Mouse (Mus musculus): Measurements from ENCODE around the gene Clec2g. TPM values are rescaled to one million over a fixed set of nuclear protein-coding genes. Genes with fewer than 3 reads are reported as not detected.

The Clec2g gene
- polyA plus RNA-seq, 1 experiment, result not detected

DNA sequence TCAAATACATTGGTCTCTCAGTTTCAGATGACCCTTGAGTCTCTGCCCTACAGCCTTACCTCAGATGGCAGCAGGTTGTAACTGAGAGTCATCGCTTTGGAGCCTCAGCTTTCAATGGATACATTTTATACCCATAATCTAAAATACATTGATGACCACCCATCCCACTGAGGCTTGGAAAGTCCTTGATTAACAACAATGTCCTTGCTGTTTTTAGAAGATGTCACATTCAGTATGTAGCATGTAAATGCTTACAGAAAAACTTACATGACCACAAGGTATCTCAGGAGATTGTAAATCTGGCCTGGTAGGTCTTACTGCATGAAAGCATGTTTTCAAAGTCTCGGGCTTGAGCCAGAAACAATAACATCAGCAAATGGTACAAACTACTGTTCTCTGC is 96.8 kb downstream of the Clec2g start:
- Histone ChIP-seq H3K4me1 (ENCODE audit: control insufficient read depth, insufficient read depth, low read length) (no peaks in the 10 kb centered on the region), H3K36me3 (ENCODE audit: control insufficient read depth, insufficient read depth, low read length) (no peaks in the 10 kb centered on the region), H3K27ac (ENCODE audit: control insufficient read depth, insufficient read depth, low read depth, low read length) (no peak overlapping the region), H3K27me3 (ENCODE audit: control insufficient read depth, insufficient read depth, low read length) (no peaks in the 10 kb centered on the region), H3K4me3 (ENCODE audit: control insufficient read depth, low read depth, low read length) (no peak overlapping the region)
- no peak for TF ChIP-seq CTCF (IDR thresholded peaks at IDR 0.05; ENCODE audit: control insufficient read depth, insufficient read depth, insufficient replicate concordance, low read depth, low read length)
- no peak for TF ChIP-seq POLR2A (IDR thresholded peaks at IDR 0.05; ENCODE audit: control insufficient read depth, low read depth, low read length)

DNA sequence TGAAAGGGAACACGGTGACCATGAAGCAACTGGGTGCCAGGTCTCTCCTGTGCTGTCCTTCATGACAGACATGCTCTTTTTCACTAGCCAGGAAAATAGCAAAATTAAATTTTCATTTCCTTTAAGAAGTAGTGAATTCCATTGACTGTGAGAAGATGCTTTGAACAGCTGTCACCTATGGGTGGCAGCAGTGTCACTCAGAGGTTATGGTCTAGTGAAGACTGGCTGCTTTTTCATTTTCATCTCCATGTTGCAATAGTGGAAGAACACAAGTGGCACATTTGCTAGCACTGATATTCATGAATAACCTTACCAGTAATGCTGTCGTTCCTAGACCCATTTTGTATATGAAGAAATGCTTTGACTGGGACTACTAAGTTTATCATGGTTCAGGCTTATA is 99.2 kb downstream of the Clec2g start:
- no peak overlapping the region for H3K4me3 ChIP-seq (ENCODE audit: control insufficient read depth, low read depth, low read length)

More for the DNA sequence above, 99.2 kb downstream of the Clec2g start:
- Histone ChIP-seq H3K36me3 (ENCODE audit: control insufficient read depth, insufficient read depth, low read length) (no peaks in the 10 kb centered on the region), H3K4me1 (ENCODE audit: control insufficient read depth, insufficient read depth, low read length) (no peaks in the 10 kb centered on the region), H3K27ac (ENCODE audit: control insufficient read depth, insufficient read depth, low read depth, low read length) (no peak overlapping the region), H3K27me3 (ENCODE audit: control insufficient read depth, insufficient read depth, low read length) (no peaks in the 10 kb centered on the region)
- TF ChIP-seq POLR2A (IDR thresholded peaks at IDR 0.05; ENCODE audit: control insufficient read depth, low read depth, low read length), result no peak
- no peak for TF ChIP-seq CTCF (IDR thresholded peaks at IDR 0.05; ENCODE audit: control insufficient read depth, insufficient read depth, insufficient replicate concordance, low read depth, low read length)

Other genes with a start within 250 kb of the Clec2g start
- gene Klrb1, start 211.3 kb upstream of the Clec2g start, polyA plus RNA-seq (2012; rRNA removed), result 19.1 and 37.2 TPM in 2 replicates
- gene Klrb1c, start 145.2 kb upstream of the Clec2g start, polyA plus RNA-seq (2012; rRNA removed), result 0.25 TPM in 1 of 2 replicates, not detected in the other
- gene Gm44511, start 108.1 kb upstream of the Clec2g start, polyA plus RNA-seq (2012; rRNA removed), result not detected in 2 replicates
- not detected in 2 replicates for gene Klrb1b, start 108.0 kb upstream of the Clec2g start, polyA plus RNA-seq (2012; rRNA removed)
- gene Clec2i, start 46.8 kb upstream of the Clec2g start, polyA plus RNA-seq (2012; rRNA removed), result 0.07 TPM in 1 of 2 replicates, not detected in the other
- 0.08 and 0.09 TPM in 2 replicates for gene BC035044, start 43.3 kb upstream of the Clec2g start, polyA plus RNA-seq (2012; rRNA removed)
- not detected in 2 replicates for gene Klrb1f, start 111.5 kb downstream of the Clec2g start, polyA plus RNA-seq (2012; rRNA removed)
- gene Clec2e, start 166.5 kb downstream of the Clec2g start, polyA plus RNA-seq (2012; rRNA removed), result 0.05 TPM in 1 of 2 replicates, not detected in the other
- 4.5 and 4.9 TPM in 2 replicates for gene Clec2d, start 246.2 kb downstream of the Clec2g start, polyA plus RNA-seq (2012; rRNA removed)

All from testis, adult 2 months (tissue).